Mouse (Mus musculus) cerebellum, adult 2 months (tissue): ENCODE measurements around the gene Fn1.

Source experiments
- CTCF ChIP-seq: fragments of 200-500 bp; IDR thresholded peaks from 2 replicates; pipeline ENCODE4 v1.5.1; 2011; ENCODE audit warnings: low read depth, mild to moderate bottlenecking, control low read depth, low read length, moderate library complexity, borderline replicate concordance; ENCODE audit not compliant: insufficient read depth
- POLR2A ChIP-seq: fragments of 200-500 bp; IDR thresholded peaks from 2 replicates; pipeline ENCODE4 v1.6.1; 2011; ENCODE audit warnings: low read length, control low read depth, borderline replicate concordance; ENCODE audit not compliant: insufficient read depth

GRCm38 (mm10) chr1:71560626-71561025 is 92.4 kb downstream of the Fn1 start:
- TF ChIP-seq CTCF: no peak
- TF ChIP-seq POLR2A: no peak
